Mouse (Mus musculus) embryonic facial prominence, embryonic 11.5 days (tissue): Measurements from ENCODE around the gene Opn3. TPM values are rescaled to one million over a fixed set of nuclear protein-coding genes. Genes with fewer than 3 reads are reported as not detected.
A peak's percentile ranks its signal among the peaks of the same experiment; 100 is the strongest.

Source experiments
- ATAC-seq: fragments of 200-750 bp; cut with Nextera tagmentation; replicated peaks from 2 replicates; pipeline ENCODE4 v1.8.0; 2017; ENCODE audit warnings: low read depth; ENCODE audit not compliant: insufficient number of reproducible peaks, low FRiP score, low TSS enrichment
- DNase-seq: peaks from one replicate; pipeline ENCODE4 v3.0.0-alpha.2; 2015; ENCODE audit warnings: low spot score
- H3K27ac ChIP-seq: fragments of 300-500 bp; sonication (generic); replicated peaks from 2 replicates; pipeline ENCODE4 v1.5.1; 2014; ENCODE audit warnings: mild to moderate bottlenecking, low read depth, low read length, control low read depth
- H3K27me3 ChIP-seq: fragments of 300-500 bp; sonication (generic); 2 replicates; pipeline ENCODE4 v1.6.1; 2014; ENCODE audit warnings: mild to moderate bottlenecking, low read length, moderate library complexity, mixed read lengths; ENCODE audit not compliant: control insufficient read depth, insufficient read depth
- H3K36me3 ChIP-seq: fragments of 300-500 bp; sonication (generic); replicated peaks from 2 replicates; pipeline ENCODE4 v1.6.1; 2014; ENCODE audit warnings: low read depth, mild to moderate bottlenecking, low read length, moderate library complexity, mixed read lengths; ENCODE audit not compliant: control insufficient read depth, insufficient read depth
- H3K4me1 ChIP-seq: fragments of 300-500 bp; sonication (generic); 2 replicates; pipeline ENCODE4 v1.6.1; 2014; ENCODE audit warnings: low read length, mixed read lengths; ENCODE audit not compliant: control insufficient read depth, insufficient read depth
- H3K4me2 ChIP-seq: fragments of 300-500 bp; sonication (generic); 2 replicates; pipeline ENCODE4 v1.6.1; 2014; ENCODE audit warnings: low read depth, mild to moderate bottlenecking, control low read depth, low read length, moderate library complexity
- H3K4me3 ChIP-seq: fragments of 300-500 bp; sonication (generic); 2 replicates; pipeline ENCODE4 v1.5.1; 2014; ENCODE audit warnings: low read depth, low read length, control low read depth
- H3K9ac ChIP-seq: fragments of 300-500 bp; sonication (generic); replicated peaks from 2 replicates; pipeline ENCODE4 v1.6.1; 2014; ENCODE audit warnings: mild to moderate bottlenecking, control low read depth, low read length
- H3K9me3 ChIP-seq: fragments of 300-500 bp; sonication (generic); replicated peaks from 2 replicates; pipeline ENCODE4 v1.6.1; 2016; ENCODE audit warnings: mild to moderate bottlenecking, low read length, inconsistent platforms, mixed read lengths; ENCODE audit not compliant: control insufficient read depth
- whole genome bisulfite sequencing: fragments of 180-500 bp; shearing (Covaris S2); extraction: QIAGEN DNeasy Blood & Tissue Kit; methylation state at CpG from one replicate; pipeline ENCODE4 v1.1.7; 2014; 5-methylcytosine and 5-hydroxymethylcytosine counted together
- polyA plus RNA-seq: library from polyadenylated mRNA; unstranded; fragments of >200 nt; fragmentation: Nextera tagmentation; extraction: Ambion mirVana; gene quantifications from 2 replicates; pipeline ENCODE4 v1.2.1, GENCODE M21; 2014

Gene Opn3
- polyA plus RNA-seq, 1 experiment from 2014 or later = 9.5 TPM

- 82% methylated on average over 5 of the region's 5 CpGs for WGBS
- no peak overlapping the region for H3K4me2 ChIP-seq
- H3K4me1 ChIP-seq = no peaks in the 10 kb centered on the region
- DNase-seq (no peak), ATAC-seq (no peak)
- H3K4me3 ChIP-seq = no peak overlapping the region
- H3K9me3 ChIP-seq = no peaks in the 10 kb centered on the region
- H3K9ac ChIP-seq = no peak overlapping the region
- H3K27ac ChIP-seq = no peak overlapping the region
- H3K36me3 ChIP-seq = no peaks in the 10 kb centered on the region
- H3K27me3 ChIP-seq = no peaks in the 10 kb centered on the region
Observed at GRCm38 (mm10) chr1:175643496-175644265, 48.9 kb downstream of the Opn3 start.

GRCm38 (mm10) chr1:175640435-175641150, 52.0 kb downstream of the Opn3 start:
- H3K36me3 ChIP-seq = no peaks in the 10 kb centered on the region
- no peak for DNase-seq
- ATAC-seq = no peak
- no peak overlapping the region for H3K4me2 ChIP-seq
- H3K9ac ChIP-seq = no peak overlapping the region
- WGBS = 84% methylated on average over 6 of the region's 6 CpGs
- H3K27me3 ChIP-seq = no peaks in the 10 kb centered on the region
- no peak overlapping the region for H3K27ac ChIP-seq
- no peak overlapping the region for H3K4me3 ChIP-seq
- no peaks in the 10 kb centered on the region for H3K4me1 ChIP-seq
- no peaks in the 10 kb centered on the region for H3K9me3 ChIP-seq

- 84% methylated on average over 7 of the region's 7 CpGs for WGBS
Observed at GRCm38 (mm10) chr1:175639072-175639471, 53.5 kb downstream of the Opn3 start.

GRCm38 (mm10) chr1:175637677-175638076, 54.9 kb downstream of the Opn3 start:
- no peaks in the 10 kb centered on the region for H3K27me3 ChIP-seq
- no peak overlapping the region for H3K4me3 ChIP-seq
- ATAC-seq = no peak
- no peak overlapping the region for H3K27ac ChIP-seq
- no peak overlapping the region for H3K9ac ChIP-seq
- H3K36me3 ChIP-seq = no peaks in the 10 kb centered on the region
- H3K4me1 ChIP-seq = no peaks in the 10 kb centered on the region
- DNase-seq = peak; percentile 8
- no peak overlapping the region for H3K4me2 ChIP-seq
- 75% methylated on average over 7 of the region's 7 CpGs for WGBS
- H3K9me3 ChIP-seq = no peaks in the 10 kb centered on the region

More at GRCm38 (mm10) chr1:175639072-175639471, 53.5 kb downstream of the Opn3 start:
- Histone ChIP-seq H3K9me3 (no peaks in the 10 kb centered on the region), H3K36me3 (no peaks in the 10 kb centered on the region), H3K9ac (no peak overlapping the region), H3K27ac (no peak overlapping the region), H3K4me3 (no peak overlapping the region), H3K27me3 (no peaks in the 10 kb centered on the region), H3K4me1 (no peaks in the 10 kb centered on the region), H3K4me2 (no peak overlapping the region)
- ATAC-seq = no peak
- DNase-seq = no peak

GRCm38 (mm10) chr1:175632470-175632869, 60.1 kb downstream of the Opn3 start:
- H3K27ac ChIP-seq = no peak overlapping the region
- H3K9me3 ChIP-seq = no peaks in the 10 kb centered on the region
- WGBS = 94% methylated on average over 14 of the region's 14 CpGs
- no peak for ATAC-seq
- no peak overlapping the region for H3K9ac ChIP-seq
- no peak overlapping the region for H3K4me2 ChIP-seq
- H3K4me3 ChIP-seq = no peak overlapping the region
- DNase-seq = no peak
- no peaks in the 10 kb centered on the region for H3K27me3 ChIP-seq
- no peaks in the 10 kb centered on the region for H3K4me1 ChIP-seq
- H3K36me3 ChIP-seq = no peaks in the 10 kb centered on the region

- 83% methylated on average over 10 of the region's 10 CpGs for WGBS
- H3K9me3 ChIP-seq = no peaks in the 10 kb centered on the region
- H3K27me3 ChIP-seq = no peaks in the 10 kb centered on the region
- no peak overlapping the region for H3K4me3 ChIP-seq
- no peak overlapping the region for H3K9ac ChIP-seq
- no peaks in the 10 kb centered on the region for H3K36me3 ChIP-seq
- H3K4me1 ChIP-seq = no peaks in the 10 kb centered on the region
- H3K4me2 ChIP-seq = no peak overlapping the region
- DNase-seq (no peak), ATAC-seq (no peak)
- H3K27ac ChIP-seq = no peak overlapping the region
Observed at GRCm38 (mm10) chr1:175631721-175632221, 60.8 kb downstream of the Opn3 start.

- H3K4me1 ChIP-seq = no peaks in the 10 kb centered on the region
- no peak overlapping the region for H3K9ac ChIP-seq
- no peaks in the 10 kb centered on the region for H3K36me3 ChIP-seq
- H3K9me3 ChIP-seq = no peaks in the 10 kb centered on the region
- ATAC-seq (no peak), DNase-seq (no peak)
- no peak overlapping the region for H3K4me2 ChIP-seq
- H3K27ac ChIP-seq = no peak overlapping the region
- no peaks in the 10 kb centered on the region for H3K27me3 ChIP-seq
- WGBS = 84% methylated on average over 3 of the region's 3 CpGs
- H3K4me3 ChIP-seq = no peak overlapping the region
Observed at GRCm38 (mm10) chr1:175631080-175631479, 61.5 kb downstream of the Opn3 start.

DNA sequence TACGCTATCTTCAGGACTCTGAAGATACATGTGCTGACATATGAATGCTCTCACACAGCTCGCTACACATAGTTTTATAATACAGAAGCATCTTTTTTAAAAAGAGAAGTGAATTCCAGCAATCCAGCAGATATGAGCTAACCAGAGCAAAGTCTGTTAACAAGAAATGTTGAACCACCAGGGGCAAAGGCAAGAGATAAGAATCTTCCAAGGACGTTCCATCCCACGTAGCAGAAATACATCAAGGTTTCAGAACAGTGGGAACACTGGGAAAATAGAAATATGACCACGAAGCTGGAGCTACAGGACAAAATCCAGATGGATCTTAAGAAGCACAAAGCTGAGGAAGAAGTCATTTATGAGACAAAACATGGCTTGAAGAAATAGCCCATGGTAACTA, 62.2 kb downstream of the Opn3 start:
- 88% methylated on average over 5 of the region's 5 CpGs for WGBS
- H3K4me2 ChIP-seq = no peak overlapping the region
- no peak for ATAC-seq
- H3K27ac ChIP-seq = no peak overlapping the region
- no peak overlapping the region for H3K9ac ChIP-seq
- no peaks in the 10 kb centered on the region for H3K4me1 ChIP-seq
- DNase-seq = no peak
- H3K9me3 ChIP-seq = no peaks in the 10 kb centered on the region
- H3K36me3 ChIP-seq = no peaks in the 10 kb centered on the region
- H3K4me3 ChIP-seq = no peak overlapping the region
- no peaks in the 10 kb centered on the region for H3K27me3 ChIP-seq
